Mouse (Mus musculus): ENCODE measurements around the gene Depdc7. TPM values are rescaled to one million over a fixed set of nuclear protein-coding genes. Genes with fewer than 3 reads are reported as not detected.

Gene Depdc7
- polyA plus RNA-seq, 1 experiment from 2014 or later = 14.8 TPM

- Histone ChIP-seq H3K4me1 (ENCODE audit: control insufficient read depth, insufficient read depth, low read length) (peaks cover 11% of the 10 kb centered on the region; the same call in 1 of the 2 replicates), H3K9ac (ENCODE audit: low read length) (peak overlapping the region; percentile 90; the same call in 1 of the 2 replicates), H3K4me2 (ENCODE audit: low read depth, low read length) (peak overlapping the region; percentile 76), H3K4me3 (replicated peaks; ENCODE audit: low read length) (peak overlapping the region; percentile 79), H3K36me3 (ENCODE audit: control insufficient read depth, insufficient read depth, low read length) (no peaks in the 10 kb centered on the region), H3K9me3 (replicated peaks; ENCODE audit: control insufficient read depth, low read length) (no peaks in the 10 kb centered on the region), H3K27me3 (ENCODE audit: control insufficient read depth, insufficient read depth, low read length) (no peaks in the 10 kb centered on the region), H3K27ac (ENCODE audit: low read length) (0 out of 2 replicates have a peak overlapping the region, but pooled peaks have one; percentile 50)
- no peak for ATAC-seq (ENCODE audit: insufficient read depth, low FRiP score)
- WGBS = 11% methylated on average over 7 of the region's 7 CpGs
Measured at GRCm38 (mm10) chr2:104743160-104743559, 482 bp upstream of the Depdc7 start.

- Histone ChIP-seq H3K9me3 (replicated peaks; ENCODE audit: control insufficient read depth, low read length) (no peaks in the 10 kb centered on the region), H3K4me2 (ENCODE audit: low read depth, low read length) (peak overlapping the region; percentile 76), H3K4me1 (ENCODE audit: control insufficient read depth, insufficient read depth, low read length) (peaks cover 11% of the 10 kb centered on the region; the same call in 1 of the 2 replicates), H3K9ac (ENCODE audit: low read length) (peak overlapping the region; percentile 90), H3K27me3 (ENCODE audit: control insufficient read depth, insufficient read depth, low read length) (no peaks in the 10 kb centered on the region), H3K4me3 (replicated peaks; ENCODE audit: low read length) (peak overlapping the region; percentile 79), H3K36me3 (ENCODE audit: control insufficient read depth, insufficient read depth, low read length) (no peaks in the 10 kb centered on the region), H3K27ac (ENCODE audit: low read length) (peak overlapping the region; percentile 70)
- ATAC-seq (ENCODE audit: insufficient read depth, low FRiP score) = no peak
- 5% methylated on average over 46 of the region's 46 CpGs for WGBS
Measured at GRCm38 (mm10) chr2:104741896-104742740, 560 bp downstream of the Depdc7 start.

DNA sequence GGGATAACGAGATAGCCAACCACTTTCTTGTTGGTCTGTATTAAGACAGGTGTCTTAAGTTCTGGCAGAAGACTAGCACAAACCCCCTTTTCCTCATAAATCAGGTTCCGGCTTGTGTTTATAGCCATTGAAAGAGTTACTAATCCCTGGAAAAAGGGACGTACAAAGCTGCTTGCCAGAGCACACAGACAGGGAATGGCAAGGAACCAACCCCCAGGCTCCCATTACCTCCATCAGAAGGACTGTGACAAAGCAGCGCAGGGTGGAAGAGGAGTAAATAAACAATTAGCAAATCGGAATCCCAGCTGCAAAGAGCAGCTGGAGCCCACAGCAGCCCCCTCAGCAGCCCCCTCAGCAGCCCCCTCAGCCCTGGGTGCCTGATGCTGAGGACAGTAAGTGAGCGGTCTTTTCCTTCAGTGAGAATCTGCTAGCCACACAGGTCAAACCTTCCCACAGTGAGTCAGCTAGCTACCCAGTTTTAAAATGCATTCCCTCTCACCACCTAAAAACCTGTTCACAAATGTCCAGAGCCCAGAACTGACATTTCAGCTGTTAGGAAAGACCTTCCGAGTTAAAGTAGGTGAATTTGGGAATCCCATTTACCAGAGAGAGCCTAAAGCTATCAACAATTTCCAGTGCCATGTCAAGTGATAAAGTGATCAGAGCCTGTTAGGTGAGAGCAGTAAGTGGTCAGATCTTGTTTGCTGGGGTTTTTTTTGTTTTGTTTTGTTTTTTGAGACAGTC is 1.5 kb downstream of the Depdc7 start:
- Histone ChIP-seq H3K9ac (ENCODE audit: low read length) (no peak overlapping the region), H3K36me3 (ENCODE audit: control insufficient read depth, insufficient read depth, low read length) (no peaks in the 10 kb centered on the region), H3K4me1 (ENCODE audit: control insufficient read depth, insufficient read depth, low read length) (peaks cover 11% of the 10 kb centered on the region; the same call in 1 of the 2 replicates), H3K27me3 (ENCODE audit: control insufficient read depth, insufficient read depth, low read length) (no peaks in the 10 kb centered on the region), H3K4me3 (replicated peaks; ENCODE audit: low read length) (peak overlapping the region; percentile 79), H3K9me3 (replicated peaks; ENCODE audit: control insufficient read depth, low read length) (no peaks in the 10 kb centered on the region), H3K27ac (ENCODE audit: low read length) (no peak overlapping the region), H3K4me2 (ENCODE audit: low read depth, low read length) (peak overlapping the region; percentile 76)
- 31% methylated on average over 7 of the region's 7 CpGs for WGBS
- ATAC-seq (ENCODE audit: insufficient read depth, low FRiP score) = no peak

DNA sequence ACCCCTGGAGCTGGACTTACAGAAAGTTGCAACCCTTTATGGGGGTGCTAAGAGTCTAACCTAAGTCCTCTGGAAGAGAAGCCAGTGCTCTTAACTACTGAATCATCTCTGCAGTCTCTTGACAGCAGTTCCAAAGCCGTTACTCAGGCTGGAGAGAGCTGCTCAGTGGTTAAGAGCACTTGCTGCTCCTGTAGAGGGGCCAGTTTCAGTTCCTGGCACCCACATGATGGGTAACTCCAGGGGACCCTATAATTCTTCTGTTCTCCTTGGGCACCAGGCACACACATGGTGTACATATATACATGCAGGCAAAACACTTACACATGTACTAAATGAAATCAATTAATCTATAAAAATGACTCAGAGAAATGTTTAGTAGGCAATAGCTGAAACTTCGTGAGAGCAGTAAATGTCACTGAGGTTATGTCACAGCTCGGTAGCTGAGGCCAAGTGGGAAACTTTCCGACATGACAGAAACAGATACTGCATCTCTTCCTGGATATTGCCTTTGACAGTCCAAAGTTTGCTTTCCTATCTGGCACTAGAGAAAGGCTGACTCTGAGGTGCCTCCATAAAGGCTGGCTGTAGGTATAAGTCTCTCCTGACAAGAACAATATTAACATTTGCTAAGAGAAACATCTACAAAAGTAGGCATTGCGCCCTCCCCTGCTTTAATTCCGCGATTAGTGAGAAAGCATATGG is 2.3 kb downstream of the Depdc7 start:
- Histone ChIP-seq H3K27me3 (ENCODE audit: control insufficient read depth, insufficient read depth, low read length) (no peaks in the 10 kb centered on the region), H3K36me3 (ENCODE audit: control insufficient read depth, insufficient read depth, low read length) (no peaks in the 10 kb centered on the region), H3K27ac (ENCODE audit: low read length) (no peak overlapping the region), H3K4me1 (ENCODE audit: control insufficient read depth, insufficient read depth, low read length) (peaks cover 11% of the 10 kb centered on the region; the same call in 1 of the 2 replicates), H3K4me2 (ENCODE audit: low read depth, low read length) (no peak overlapping the region), H3K9me3 (replicated peaks; ENCODE audit: control insufficient read depth, low read length) (no peaks in the 10 kb centered on the region), H3K4me3 (replicated peaks; ENCODE audit: low read length) (no peak overlapping the region), H3K9ac (ENCODE audit: low read length) (no peak overlapping the region)
- ATAC-seq (ENCODE audit: insufficient read depth, low FRiP score) = no peak
- 45% methylated on average over 7 of the region's 7 CpGs for WGBS

- WGBS = 90% methylated on average over 2 of the region's 2 CpGs
- H3K27ac ChIP-seq (ENCODE audit: low read length) = no peak overlapping the region
- no peaks in the 10 kb centered on the region for H3K27me3 ChIP-seq (ENCODE audit: control insufficient read depth, insufficient read depth, low read length)
- no peak overlapping the region for H3K9ac ChIP-seq (ENCODE audit: low read length)
- H3K36me3 ChIP-seq (ENCODE audit: control insufficient read depth, insufficient read depth, low read length) = no peaks in the 10 kb centered on the region
- no peak overlapping the region for H3K4me2 ChIP-seq (ENCODE audit: low read depth, low read length)
- no peak overlapping the region for H3K4me3 ChIP-seq (replicated peaks; ENCODE audit: low read length)
- H3K9me3 ChIP-seq (replicated peaks; ENCODE audit: control insufficient read depth, low read length) = no peaks in the 10 kb centered on the region
- H3K4me1 ChIP-seq (ENCODE audit: control insufficient read depth, insufficient read depth, low read length) = peaks cover 11% of the 10 kb centered on the region; the same call in 1 of the 2 replicates
- ATAC-seq (ENCODE audit: insufficient read depth, low FRiP score) = no peak
Measured at GRCm38 (mm10) chr2:104739691-104740090, 3.0 kb downstream of the Depdc7 start.

GRCm38 (mm10) chr2:104736241-104736640 is 6.4 kb downstream of the Depdc7 start:
- H3K27ac ChIP-seq (ENCODE audit: low read length) = peak overlapping the region; percentile 48; the same call in 1 of the 2 replicates
- no peaks in the 10 kb centered on the region for H3K36me3 ChIP-seq (ENCODE audit: control insufficient read depth, insufficient read depth, low read length)
- no peaks in the 10 kb centered on the region for H3K27me3 ChIP-seq (ENCODE audit: control insufficient read depth, insufficient read depth, low read length)
- no peaks in the 10 kb centered on the region for H3K9me3 ChIP-seq (replicated peaks; ENCODE audit: control insufficient read depth, low read length)
- peaks cover 3% of the 10 kb centered on the region; the same call in 1 of the 2 replicates for H3K4me1 ChIP-seq (ENCODE audit: control insufficient read depth, insufficient read depth, low read length)
- H3K4me2 ChIP-seq (ENCODE audit: low read depth, low read length) = no peak overlapping the region
- peak; percentile 25; the same call in 1 of the 2 replicates for ATAC-seq (ENCODE audit: insufficient read depth, low FRiP score)
- no peak overlapping the region for H3K4me3 ChIP-seq (replicated peaks; ENCODE audit: low read length)
- 50% methylated on average over 7 of the region's 7 CpGs for WGBS
- H3K9ac ChIP-seq (ENCODE audit: low read length) = no peak overlapping the region

DNA sequence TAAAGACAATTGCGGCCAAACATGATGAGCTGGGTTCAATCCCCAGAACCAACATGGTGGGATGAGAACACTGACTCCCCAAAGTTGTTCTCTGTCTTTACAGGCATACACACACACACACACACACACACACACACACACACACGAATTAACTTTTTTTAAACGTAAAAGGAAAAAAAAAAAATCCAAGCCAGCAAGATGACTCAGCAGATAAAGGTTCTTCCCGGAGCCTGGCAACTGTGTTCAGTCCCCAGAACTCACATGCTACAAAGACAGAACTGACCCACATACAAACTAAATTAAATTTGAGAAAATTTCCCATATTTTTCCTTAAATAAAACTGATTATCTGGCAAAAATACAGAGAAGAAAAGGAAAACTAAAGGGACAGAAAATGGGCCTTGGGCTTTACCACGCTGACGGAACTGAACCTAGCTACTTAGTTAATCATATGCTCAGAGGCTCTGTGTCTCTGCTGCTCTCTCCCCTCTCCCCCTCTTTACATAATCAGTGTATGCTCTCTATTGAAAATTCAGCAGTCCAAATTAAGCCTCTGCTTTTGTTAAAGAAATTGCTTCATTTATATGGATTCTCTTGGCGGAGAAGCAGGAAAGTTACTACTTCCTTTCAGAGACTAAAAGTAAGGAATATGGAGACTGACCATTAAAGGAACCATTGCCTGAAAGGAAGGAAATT is 10.0 kb downstream of the Depdc7 start:
- Histone ChIP-seq H3K27ac (ENCODE audit: low read length) (no peak overlapping the region), H3K27me3 (ENCODE audit: control insufficient read depth, insufficient read depth, low read length) (no peaks in the 10 kb centered on the region), H3K9ac (ENCODE audit: low read length) (no peak overlapping the region), H3K4me1 (ENCODE audit: control insufficient read depth, insufficient read depth, low read length) (no peaks in the 10 kb centered on the region), H3K9me3 (replicated peaks; ENCODE audit: control insufficient read depth, low read length) (no peaks in the 10 kb centered on the region), H3K36me3 (ENCODE audit: control insufficient read depth, insufficient read depth, low read length) (no peaks in the 10 kb centered on the region), H3K4me3 (replicated peaks; ENCODE audit: low read length) (no peak overlapping the region), H3K4me2 (ENCODE audit: low read depth, low read length) (no peak overlapping the region)
- ATAC-seq (ENCODE audit: insufficient read depth, low FRiP score) = no peak
- 63% methylated on average over 7 of the region's 7 CpGs for WGBS

- Histone ChIP-seq H3K4me2 (ENCODE audit: low read depth, low read length) (no peak overlapping the region), H3K36me3 (ENCODE audit: control insufficient read depth, insufficient read depth, low read length) (no peaks in the 10 kb centered on the region), H3K27ac (ENCODE audit: low read length) (no peak overlapping the region; the same call in 1 of the 2 replicates), H3K9ac (ENCODE audit: low read length) (no peak overlapping the region), H3K4me3 (replicated peaks; ENCODE audit: low read length) (no peak overlapping the region), H3K27me3 (ENCODE audit: control insufficient read depth, insufficient read depth, low read length) (no peaks in the 10 kb centered on the region), H3K9me3 (replicated peaks; ENCODE audit: control insufficient read depth, low read length) (no peaks in the 10 kb centered on the region), H3K4me1 (ENCODE audit: control insufficient read depth, insufficient read depth, low read length) (no peaks in the 10 kb centered on the region)
- WGBS = 75% methylated on average over 9 of the region's 9 CpGs
- no peak for ATAC-seq (ENCODE audit: insufficient read depth, low FRiP score)
Measured at GRCm38 (mm10) chr2:104732033-104732444, 10.6 kb downstream of the Depdc7 start.

All from stomach, embryonic 16.5 days (tissue).